24 mouse cellular contexts compared by ENCODE assay signal in genomic region chr19:11513458-11513857, GRCm38 (mm10). TPM values are rescaled to one million over a fixed set of nuclear protein-coding genes. Genes with fewer than 3 reads are reported as not detected.
DNase-seq lines count a peak whose midpoint lies in the region; TF ChIP-seq lines count a peak whose summit lies in the region.
"Had no signal": no experiment of that assay in that cellular context is flagged by ENCODE, and none has a peak within 500 bp of the region (broad histone marks: within the 10 kb centered on the region; RNA-seq: fewer than 3 reads in every experiment).

No protein-coding gene starts in this region.

- H3K4me1 ChIP-seq in heart, adult 2 months (ENCODE audit: control insufficient read depth, insufficient read depth, low read length): peaks cover 5% of the 10 kb centered on the region
- no peaks in the 10 kb centered on the region for H3K4me1 ChIP-seq in heart, embryonic 10.5 days
- H3K4me1 ChIP-seq in spleen, adult 2 months (ENCODE audit: control insufficient read depth, insufficient read depth, insufficient read length): peaks cover 12% of the 10 kb centered on the region; the same call in 1 of the 2 replicates
- H3K4me1 ChIP-seq: embryonic facial prominence, embryonic 13.5 days; forebrain, embryonic 10.5 days; intestine, embryonic 15.5 days; limb, embryonic 13.5 days had no signal

- DNase-seq in heart, adult 2 months: no peak
- no peak for DNase-seq in heart, embryonic 10.5 days (ENCODE audit: low spot score)
- DNase-seq in spleen, adult 2 months (ENCODE audit: low read depth in 1 of 2, low spot score in 2 of 2): no peak
- no peak for DNase-seq in spleen, postnatal 10 days (ENCODE audit: low spot score in 2 of 2)
- peak; percentile 80 for DNase-seq in induced T-regulatory cell, adult 2 months (ENCODE audit: low read depth)
- no peak for DNase-seq in right cerebral cortex, postnatal 25 days
- no peak for DNase-seq in urinary bladder, adult 2 months (ENCODE audit: low spot score)
- DNase-seq: adrenal gland, adult 8-10 months; B cell, adult 2 months; cerebellum, adult 18-20 months; right cerebral cortex, adult 18-20 months; thymus, postnatal 14 days had no signal

- no peak overlapping the region for H3K9ac ChIP-seq in heart, adult 2 months (ENCODE audit: low read depth, low read length)
- H3K9ac ChIP-seq: embryonic facial prominence, embryonic 13.5 days; intestine, embryonic 15.5 days; limb, embryonic 13.5 days had no signal

- 0 out of 2 replicates have a peak, but pooled peaks have one; percentile 36 for TF ChIP-seq POLR2A in heart, adult 2 months (IDR thresholded peaks at IDR 0.05; ENCODE audit: insufficient read depth, low read depth, low read length)
- TF ChIP-seq POLR2A in spleen, adult 2 months (IDR thresholded peaks at IDR 0.05; ENCODE audit: low read depth, low read length): no peak; the same call in 1 of the 2 replicates

- no peak overlapping the region for H3K4me3 ChIP-seq in heart, adult 2 months
- H3K4me3 ChIP-seq in heart, embryonic 10.5 days: no peak overlapping the region
- no peak overlapping the region for H3K4me3 ChIP-seq in spleen, adult 2 months (ENCODE audit: extremely low read depth, insufficient read depth, insufficient read length)
- H3K4me3 ChIP-seq: embryonic facial prominence, embryonic 13.5 days; forebrain, embryonic 10.5 days; intestine, embryonic 15.5 days; limb, embryonic 13.5 days had no signal

- intact Hi-C loops in heart, adult 2 months (cut with DNase I): no loop called here

- TF ChIP-seq EP300 in heart, adult 2 months (IDR thresholded peaks at IDR 0.05; ENCODE audit: insufficient read depth, low read depth, low read length): peak; percentile 72; the same call in 1 of the 2 replicates

- H3K27me3 ChIP-seq in heart, adult 2 months (ENCODE audit: control insufficient read depth, insufficient read depth, low read length): no peaks in the 10 kb centered on the region
- H3K27me3 ChIP-seq in heart, embryonic 10.5 days (ENCODE audit: insufficient read depth, poor library complexity, severe bottlenecking): no peaks in the 10 kb centered on the region
- H3K27me3 ChIP-seq in spleen, adult 2 months (ENCODE audit: control insufficient read depth, insufficient read depth, low read length): no peaks in the 10 kb centered on the region
- H3K27me3 ChIP-seq: embryonic facial prominence, embryonic 13.5 days; intestine, embryonic 15.5 days; limb, embryonic 13.5 days had no signal

- H3K9me3 ChIP-seq in heart, embryonic 10.5 days: no peaks in the 10 kb centered on the region
- H3K9me3 ChIP-seq: embryonic facial prominence, embryonic 13.5 days; forebrain, embryonic 10.5 days; G1E; intestine, embryonic 15.5 days; limb, embryonic 13.5 days had no signal

- no peaks in the 10 kb centered on the region for H3K36me3 ChIP-seq in heart, adult 2 months (ENCODE audit: control insufficient read depth, insufficient read depth, low read length)
- H3K36me3 ChIP-seq in heart, embryonic 10.5 days: no peaks in the 10 kb centered on the region
- peaks cover 2% of the 10 kb centered on the region; the same call in 1 of the 2 replicates for H3K36me3 ChIP-seq in spleen, adult 2 months (ENCODE audit: control insufficient read depth, insufficient read depth, low read length)
- H3K36me3 ChIP-seq: embryonic facial prominence, embryonic 13.5 days; forebrain, embryonic 10.5 days; G1E; intestine, embryonic 15.5 days; limb, embryonic 13.5 days had no signal

- WGBS in heart, adult 2 months: 21% methylated on average over 1 of the region's 1 CpGs
- WGBS in heart, embryonic 10.5 days: 58% methylated on average over 1 of the region's 1 CpGs
- WGBS in spleen, adult 2 months: 44% methylated on average over 1 of the region's 1 CpGs

- H3K27ac ChIP-seq in heart, adult 2 months: peak overlapping the region; percentile 20; the same call in 1 of the 2 replicates
- H3K27ac ChIP-seq in heart, embryonic 10.5 days: no peak overlapping the region
- H3K27ac ChIP-seq in spleen, adult 2 months (ENCODE audit: insufficient read depth, low read length): peak overlapping the region; percentile 40; the same call in 1 of the 2 replicates
- H3K27ac ChIP-seq: embryonic facial prominence, embryonic 13.5 days; forebrain, embryonic 10.5 days; intestine, embryonic 15.5 days; limb, embryonic 13.5 days had no signal

- H3K79me2 ChIP-seq in heart, adult 2 months (replicated peaks; ENCODE audit: control insufficient read depth, insufficient read depth, low read length): no peaks in the 10 kb centered on the region

- TF ChIP-seq CTCF in heart, adult 2 months (IDR thresholded peaks at IDR 0.05): no peak
- no peak for TF ChIP-seq CTCF in spleen, adult 2 months (IDR thresholded peaks at IDR 0.05; ENCODE audit: extremely low read depth, insufficient read depth, insufficient read length, insufficient replicate concordance)

RNA-seq across cellular contexts. Expression of gene Ms4a6b, which starts 2.9 kb away (rescaled TPM):
- total RNA-seq in heart, adult 2 months (2021): 1 to 10 TPM; 5.1 to 9.3 TPM
- 3.1 and 4.5 TPM in 2 replicates for polyA plus RNA-seq in heart, adult 2 months (2012; rRNA removed)
- polyA plus RNA-seq in heart, embryonic 10.5 days (2016; fragmentation: Nextera tagmentation; extraction: Ambion mirVana): 0.18 and 0.72 TPM in 2 replicates
- 27.9 and 34.8 TPM in 2 replicates for polyA plus RNA-seq in spleen, adult 2 months (2012; rRNA removed)
- polyA plus RNA-seq in urinary bladder, adult 2 months (2012; rRNA removed): 9.2 and 14.0 TPM in 2 replicates

RNA-seq across cellular contexts. Expression of gene Ms4a4d, which starts 23.1 kb away (rescaled TPM):
- total RNA-seq in heart, adult 2 months (2021): 1 to 10 TPM; 6.9 to 8.0 TPM
- polyA plus RNA-seq in heart, adult 2 months (2012; rRNA removed): 16.0 and 19.6 TPM in 2 replicates
- 1.0 and 1.1 TPM in 2 replicates for polyA plus RNA-seq in heart, embryonic 10.5 days (2016; fragmentation: Nextera tagmentation; extraction: Ambion mirVana)
- 8.6 and 10.2 TPM in 2 replicates for polyA plus RNA-seq in spleen, adult 2 months (2012; rRNA removed)
- polyA plus RNA-seq in urinary bladder, adult 2 months (2012; rRNA removed): 45.9 and 47.7 TPM in 2 replicates
- total RNA-seq: layer of hippocampus, adult 8-10 months; left cerebral cortex, adult 8-10 months had no signal
- polyA plus RNA-seq: cortical plate, adult 2 months; G1E had no signal

RNA-seq across cellular contexts. Expression of gene Gm8369, which starts 27.7 kb away (rescaled TPM):
- under 1 TPM in 1 of 2 experiments, not detected in 1; 0.32 TPM for total RNA-seq in heart, adult 2 months (2021)
- polyA plus RNA-seq in heart, adult 2 months (2012; rRNA removed): 1.4 and 1.7 TPM in 2 replicates
- not detected in 2 replicates for polyA plus RNA-seq in heart, embryonic 10.5 days (2016; fragmentation: Nextera tagmentation; extraction: Ambion mirVana)
- polyA plus RNA-seq in spleen, adult 2 months (2012; rRNA removed): 35.9 and 38.1 TPM in 2 replicates
- 0.69 and 0.70 TPM in 2 replicates for polyA plus RNA-seq in urinary bladder, adult 2 months (2012; rRNA removed)
- polyA plus RNA-seq: embryonic facial prominence, embryonic 13.5 days; forebrain, embryonic 10.5 days; G1E; hindbrain, embryonic 11.5 days; kidney, embryonic 16.5 days; limb, embryonic 13.5 days; lung, embryonic 16.5 days; midbrain, embryonic 11.5 days had no signal

RNA-seq across cellular contexts. Expression of gene Ms4a6c, which starts 44.3 kb away (rescaled TPM):
- total RNA-seq in heart, adult 2 months (2021): 1 to 10 TPM; 8.1 to 9.1 TPM
- polyA plus RNA-seq in heart, adult 2 months (2012; rRNA removed): 3.9 and 4.0 TPM in 2 replicates
- polyA plus RNA-seq in heart, embryonic 10.5 days (2016; fragmentation: Nextera tagmentation; extraction: Ambion mirVana): 0.49 TPM in 1 of 2 replicates, not detected in the other
- polyA plus RNA-seq in spleen, adult 2 months (2012; rRNA removed): 8.9 and 12.2 TPM in 2 replicates
- 12.8 and 13.3 TPM in 2 replicates for polyA plus RNA-seq in urinary bladder, adult 2 months (2012; rRNA removed)

Comparison
In these comparisons a context has a peak if more than half of its experiments do, and no peak if none do; other contexts are left out.
1. RNA of gene Gm8369, which starts 27.7 kb away (polyA plus RNA-seq): 35.9 to 38.1 TPM in spleen, adult 2 months; 1.4 to 1.7 TPM in heart, adult 2 months, 0.69 to 0.70 TPM in urinary bladder, adult 2 months and not detected in heart, embryonic 10.5 days; every median in the first group is over 10 times any median in the second.